Mouse (Mus musculus): ENCODE results near the gene Adamts14. TPM values are rescaled to one million over a fixed set of nuclear protein-coding genes. Genes with fewer than 3 reads are reported as not detected.

Adamts14 gene
- polyA plus RNA-seq (2014; fragmentation: Nextera tagmentation; extraction: Ambion mirVana): 0.21 and 0.31 TPM in 2 replicates

DNA sequence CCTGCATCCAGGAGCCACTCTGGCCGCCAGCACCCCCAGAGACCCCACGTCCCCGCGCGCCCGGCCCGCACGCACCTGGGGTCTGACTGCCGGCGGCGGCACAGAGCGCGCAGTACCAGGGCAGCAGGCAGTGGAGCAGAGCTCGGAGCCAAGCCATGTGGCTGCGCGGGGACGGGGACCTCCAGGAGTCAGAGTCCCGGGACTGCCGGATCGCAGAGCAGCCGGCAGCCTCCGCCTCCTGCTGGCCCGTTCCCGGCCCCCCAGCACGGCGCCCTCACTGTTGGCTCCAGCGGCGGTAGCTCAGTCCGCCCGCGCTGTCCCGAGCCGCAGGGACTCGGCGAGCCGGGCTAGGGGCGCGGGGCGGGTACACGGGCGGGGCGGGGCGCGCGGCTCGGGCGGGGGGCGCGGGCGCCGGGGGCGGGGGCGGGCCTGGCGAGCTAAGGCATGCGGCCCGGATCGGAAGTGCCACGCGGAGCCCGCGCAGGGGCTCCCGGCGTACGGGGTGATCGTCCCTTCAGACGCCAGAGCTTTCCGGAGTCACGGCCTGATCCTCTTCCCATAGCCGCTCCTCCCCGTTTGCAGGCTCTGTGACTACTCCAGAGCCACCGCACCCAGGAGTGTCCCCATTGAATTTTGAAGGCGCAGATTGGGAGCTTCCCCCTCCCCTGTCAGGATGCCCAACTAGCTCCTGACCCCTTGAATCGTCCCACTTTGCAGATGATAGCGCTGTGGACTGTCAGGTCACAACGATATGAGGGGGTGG, at the start of gene Adamts14:
Gene Adamts14, minus strand, starts transcription at position 358 of the 763 bp plus-strand sequence.
- no peaks in the 10 kb centered on the region for H3K9me3 ChIP-seq (ENCODE audit: control insufficient read depth, low read length)
- ATAC-seq (ENCODE audit: low FRiP score): peak; percentile 80
- H3K9ac ChIP-seq (ENCODE audit: low read length): peak within 1 kb of the TSS; percentile 66
- H3K4me1 ChIP-seq (ENCODE audit: control insufficient read depth, insufficient read depth, low read length): no peaks in the 10 kb centered on the region; the same call in 1 of the 2 replicates
- no peaks in the 10 kb centered on the region for H3K36me3 ChIP-seq (ENCODE audit: control insufficient read depth, insufficient read depth, low read length)
- H3K4me3 ChIP-seq (ENCODE audit: low read depth, low read length): peak within 1 kb of the TSS; percentile 53
- WGBS: under 1% methylated on average over 48 of the region's 75 CpGs
- peak within 1 kb of the TSS; percentile 92 for H3K4me2 ChIP-seq
- H3K27ac ChIP-seq (ENCODE audit: low read depth, low read length): no peak within 1 kb of the TSS
- peaks cover 27% of the 10 kb centered on the region for H3K27me3 ChIP-seq (ENCODE audit: control insufficient read depth, insufficient read depth, low read length)
- DNase-seq (ENCODE audit: low spot score, missing footprints): peak; percentile 93

DNA sequence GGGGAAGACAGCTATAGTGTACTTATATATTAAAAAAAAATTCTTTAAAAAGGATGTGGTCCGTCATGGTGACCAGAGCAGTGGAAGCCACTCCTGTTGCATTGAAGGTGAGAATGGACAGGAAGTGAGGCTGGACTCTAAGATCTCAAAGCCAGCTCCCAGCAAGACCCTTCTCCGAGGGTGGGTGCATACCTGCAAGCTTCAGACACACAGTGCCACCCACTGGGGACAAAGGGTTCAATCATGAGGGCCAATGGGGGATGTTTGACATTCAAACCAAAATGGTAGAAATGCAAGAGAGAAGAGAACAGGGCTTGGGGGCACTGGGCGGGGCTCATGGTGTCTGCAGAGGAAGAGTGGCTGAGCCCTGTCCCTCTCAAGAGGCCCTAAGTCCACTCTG, 45.3 kb upstream of the Adamts14 start:
- Histone ChIP-seq H3K4me3 (ENCODE audit: low read depth, low read length) (no peak overlapping the region), H3K27me3 (ENCODE audit: control insufficient read depth, insufficient read depth, low read length) (no peaks in the 10 kb centered on the region), H3K4me2 (no peak overlapping the region), H3K4me1 (ENCODE audit: control insufficient read depth, insufficient read depth, low read length) (peaks cover 4% of the 10 kb centered on the region; the same call in 1 of the 2 replicates), H3K9ac (ENCODE audit: low read length) (no peak overlapping the region), H3K9me3 (ENCODE audit: control insufficient read depth, low read length) (no peaks in the 10 kb centered on the region), H3K27ac (ENCODE audit: low read depth, low read length) (no peak overlapping the region), H3K36me3 (ENCODE audit: control insufficient read depth, insufficient read depth, low read length) (peaks cover 2% of the 10 kb centered on the region; the same call in 1 of the 2 replicates)
- ATAC-seq (ENCODE audit: low FRiP score): no peak
- 88% methylated on average over 3 of the region's 3 CpGs for WGBS
- DNase-seq (ENCODE audit: low spot score, missing footprints): no peak

DNA sequence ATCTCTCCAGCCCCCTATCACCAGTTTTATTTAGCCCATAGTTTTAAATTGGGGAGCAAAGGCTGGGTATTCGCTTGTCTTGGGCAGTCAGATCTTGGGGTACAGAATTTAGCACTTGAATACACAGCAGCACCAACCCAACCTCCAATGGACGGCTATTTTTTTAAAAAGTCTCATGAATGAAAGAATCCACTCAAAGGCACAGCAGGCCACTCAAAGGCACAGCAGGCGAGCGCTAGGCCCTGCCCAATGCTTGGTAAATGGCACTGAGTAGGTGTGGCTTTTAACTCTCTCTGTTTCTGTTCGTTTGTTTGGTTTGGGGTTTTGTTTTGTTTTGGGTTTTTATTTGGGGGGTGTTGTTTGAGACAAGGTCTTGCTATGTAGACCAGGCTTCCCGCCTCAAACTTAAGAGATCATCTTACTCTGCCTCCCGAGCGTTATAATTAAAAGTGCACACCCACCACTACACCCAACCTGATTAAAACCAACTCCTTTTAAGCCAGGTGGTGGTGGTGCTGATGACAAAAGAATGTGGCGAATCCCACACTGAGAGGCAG, 42.2 kb upstream of the Adamts14 start:
- H3K27ac ChIP-seq (ENCODE audit: low read depth, low read length): no peak overlapping the region
- ATAC-seq (ENCODE audit: low FRiP score) (no peak), DNase-seq (ENCODE audit: low spot score, missing footprints) (peak; percentile 69)
- H3K36me3 ChIP-seq (ENCODE audit: control insufficient read depth, insufficient read depth, low read length): no peaks in the 10 kb centered on the region
- WGBS: 13% methylated on average over 9 of the region's 9 CpGs
- H3K9me3 ChIP-seq (ENCODE audit: control insufficient read depth, low read length): no peaks in the 10 kb centered on the region
- H3K4me2 ChIP-seq: no peak overlapping the region
- H3K4me3 ChIP-seq (ENCODE audit: low read depth, low read length): no peak overlapping the region
- no peak overlapping the region for H3K9ac ChIP-seq (ENCODE audit: low read length)
- peaks cover 4% of the 10 kb centered on the region; the same call in 1 of the 2 replicates for H3K4me1 ChIP-seq (ENCODE audit: control insufficient read depth, insufficient read depth, low read length)
- H3K27me3 ChIP-seq (ENCODE audit: control insufficient read depth, insufficient read depth, low read length): no peaks in the 10 kb centered on the region

DNA sequence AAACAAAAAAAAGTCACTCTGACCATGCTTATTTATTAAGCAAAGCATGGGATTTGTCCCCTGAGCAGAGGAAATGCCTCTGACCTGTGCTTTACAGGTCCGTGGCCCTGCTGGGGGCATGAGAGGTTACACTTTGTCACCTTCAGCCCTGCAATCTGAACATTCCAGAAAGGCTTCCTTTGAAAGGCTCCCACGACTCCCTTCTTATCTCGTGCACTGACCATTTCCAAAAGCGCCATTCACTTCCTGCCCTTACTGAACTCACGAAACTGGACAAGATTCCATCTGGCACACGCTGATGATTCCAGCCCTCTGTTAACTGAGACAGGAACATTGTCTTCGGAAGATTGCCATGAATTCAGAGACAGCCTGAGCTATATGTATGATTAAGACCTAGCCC, 40.5 kb upstream of the Adamts14 start:
- Histone ChIP-seq H3K4me2 (no peak overlapping the region), H3K4me3 (ENCODE audit: low read depth, low read length) (no peak overlapping the region), H3K9ac (ENCODE audit: low read length) (no peak overlapping the region), H3K9me3 (ENCODE audit: control insufficient read depth, low read length) (no peaks in the 10 kb centered on the region), H3K27me3 (ENCODE audit: control insufficient read depth, insufficient read depth, low read length) (no peaks in the 10 kb centered on the region), H3K27ac (ENCODE audit: low read depth, low read length) (no peak overlapping the region), H3K36me3 (ENCODE audit: control insufficient read depth, insufficient read depth, low read length) (no peaks in the 10 kb centered on the region), H3K4me1 (ENCODE audit: control insufficient read depth, insufficient read depth, low read length) (peaks cover 4% of the 10 kb centered on the region; the same call in 1 of the 2 replicates)
- WGBS: 75% methylated on average over 7 of the region's 7 CpGs
- DNase-seq (ENCODE audit: low spot score, missing footprints) (peak; percentile 72), ATAC-seq (ENCODE audit: low FRiP score) (no peak)

DNA sequence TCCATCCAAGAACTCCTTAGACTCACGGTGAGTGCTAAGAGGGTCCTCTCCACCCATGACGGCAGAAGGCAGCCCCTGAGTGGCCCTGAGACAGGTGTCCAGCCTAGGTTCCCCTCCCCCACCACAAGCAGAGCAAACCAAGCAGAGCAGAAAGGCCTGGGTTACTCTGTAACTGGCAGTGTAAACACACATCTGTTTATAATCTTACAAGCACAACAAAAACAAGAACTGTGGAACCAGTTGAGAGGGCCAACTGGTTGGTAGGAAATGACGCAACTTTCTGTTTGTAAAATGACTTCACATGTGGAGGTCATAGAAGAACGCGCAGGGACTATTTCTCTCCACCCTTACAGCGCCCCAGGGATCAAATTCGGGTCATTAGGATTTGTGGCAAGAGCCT, 39.5 kb upstream of the Adamts14 start:
- ATAC-seq (ENCODE audit: low FRiP score) (no peak), DNase-seq (ENCODE audit: low spot score, missing footprints) (no peak)
- Histone ChIP-seq H3K36me3 (ENCODE audit: control insufficient read depth, insufficient read depth, low read length) (no peaks in the 10 kb centered on the region), H3K9ac (ENCODE audit: low read length) (no peak overlapping the region), H3K27ac (ENCODE audit: low read depth, low read length) (no peak overlapping the region), H3K4me1 (ENCODE audit: control insufficient read depth, insufficient read depth, low read length) (peaks cover 4% of the 10 kb centered on the region; the same call in 1 of the 2 replicates), H3K9me3 (ENCODE audit: control insufficient read depth, low read length) (no peaks in the 10 kb centered on the region), H3K27me3 (ENCODE audit: control insufficient read depth, insufficient read depth, low read length) (no peaks in the 10 kb centered on the region), H3K4me2 (no peak overlapping the region), H3K4me3 (ENCODE audit: low read depth, low read length) (no peak overlapping the region)
- WGBS: 66% methylated on average over 7 of the region's 7 CpGs

DNA sequence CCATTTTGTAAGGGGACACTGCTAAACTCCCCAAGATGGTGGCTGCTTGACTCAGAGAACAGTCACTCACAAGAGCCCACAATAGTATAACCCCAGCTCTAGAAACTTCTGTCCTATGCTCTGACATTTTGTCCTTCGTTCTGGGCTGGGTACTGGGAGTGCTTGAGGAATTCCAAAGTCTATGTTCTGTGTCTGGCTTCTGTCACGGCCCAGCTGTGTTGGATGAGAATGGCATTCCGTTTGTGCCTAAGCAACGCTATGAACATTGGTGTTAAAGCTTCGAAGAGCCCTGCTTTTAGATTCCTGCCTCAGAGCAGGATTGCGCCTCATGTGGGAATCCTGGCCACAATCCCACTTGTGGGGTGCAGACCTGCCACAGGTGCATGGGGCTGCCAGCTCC, 38.9 kb upstream of the Adamts14 start:
- 88% methylated on average over 6 of the region's 6 CpGs for WGBS
- Histone ChIP-seq H3K27me3 (ENCODE audit: control insufficient read depth, insufficient read depth, low read length) (no peaks in the 10 kb centered on the region), H3K36me3 (ENCODE audit: control insufficient read depth, insufficient read depth, low read length) (no peaks in the 10 kb centered on the region), H3K4me3 (ENCODE audit: low read depth, low read length) (no peak overlapping the region), H3K9ac (ENCODE audit: low read length) (no peak overlapping the region), H3K27ac (ENCODE audit: low read depth, low read length) (no peak overlapping the region), H3K4me2 (no peak overlapping the region), H3K4me1 (ENCODE audit: control insufficient read depth, insufficient read depth, low read length) (peaks cover 4% of the 10 kb centered on the region; the same call in 1 of the 2 replicates), H3K9me3 (ENCODE audit: control insufficient read depth, low read length) (no peaks in the 10 kb centered on the region)
- DNase-seq (ENCODE audit: low spot score, missing footprints) (no peak), ATAC-seq (ENCODE audit: low FRiP score) (no peak)

DNA sequence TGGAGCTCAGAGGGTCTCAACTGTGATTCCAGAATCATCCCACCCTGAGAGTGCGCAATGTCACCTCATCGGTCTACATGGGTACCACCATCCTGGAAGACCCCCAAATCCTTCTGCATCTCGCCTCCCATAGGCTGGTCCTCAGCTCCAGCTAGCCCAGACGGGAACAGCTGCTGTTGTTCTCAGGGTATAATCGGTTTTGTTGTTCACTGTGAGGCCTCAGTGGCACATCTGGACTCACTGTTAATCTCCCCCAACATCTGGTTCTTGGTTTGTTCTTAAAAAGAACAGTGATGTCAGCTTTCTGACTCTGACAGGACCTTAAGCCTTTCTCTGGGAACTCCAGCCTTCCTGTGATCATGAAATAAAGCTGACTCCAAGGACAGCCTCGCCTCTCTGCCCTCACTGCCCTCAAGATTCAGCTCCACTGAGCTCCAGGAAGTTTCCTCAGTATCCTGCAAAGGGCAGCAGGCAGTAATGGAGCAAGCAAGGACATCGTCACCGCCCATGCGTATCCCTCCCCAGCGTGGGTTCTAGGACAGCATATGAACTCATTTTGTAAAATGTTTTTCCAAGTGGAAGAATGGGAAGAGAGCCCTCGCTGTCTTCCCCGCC, 35.6 kb upstream of the Adamts14 start:
- Histone ChIP-seq H3K36me3 (ENCODE audit: control insufficient read depth, insufficient read depth, low read length) (no peaks in the 10 kb centered on the region), H3K27me3 (ENCODE audit: control insufficient read depth, insufficient read depth, low read length) (no peaks in the 10 kb centered on the region), H3K4me3 (ENCODE audit: low read depth, low read length) (no peak overlapping the region), H3K9ac (ENCODE audit: low read length) (no peak overlapping the region), H3K4me1 (ENCODE audit: control insufficient read depth, insufficient read depth, low read length) (no peaks in the 10 kb centered on the region), H3K4me2 (no peak overlapping the region), H3K9me3 (ENCODE audit: control insufficient read depth, low read length) (no peaks in the 10 kb centered on the region), H3K27ac (ENCODE audit: low read depth, low read length) (no peak overlapping the region)
- DNase-seq (ENCODE audit: low spot score, missing footprints): no peak
- no peak for ATAC-seq (ENCODE audit: low FRiP score)
- 60% methylated on average over 12 of the region's 12 CpGs for WGBS

DNA sequence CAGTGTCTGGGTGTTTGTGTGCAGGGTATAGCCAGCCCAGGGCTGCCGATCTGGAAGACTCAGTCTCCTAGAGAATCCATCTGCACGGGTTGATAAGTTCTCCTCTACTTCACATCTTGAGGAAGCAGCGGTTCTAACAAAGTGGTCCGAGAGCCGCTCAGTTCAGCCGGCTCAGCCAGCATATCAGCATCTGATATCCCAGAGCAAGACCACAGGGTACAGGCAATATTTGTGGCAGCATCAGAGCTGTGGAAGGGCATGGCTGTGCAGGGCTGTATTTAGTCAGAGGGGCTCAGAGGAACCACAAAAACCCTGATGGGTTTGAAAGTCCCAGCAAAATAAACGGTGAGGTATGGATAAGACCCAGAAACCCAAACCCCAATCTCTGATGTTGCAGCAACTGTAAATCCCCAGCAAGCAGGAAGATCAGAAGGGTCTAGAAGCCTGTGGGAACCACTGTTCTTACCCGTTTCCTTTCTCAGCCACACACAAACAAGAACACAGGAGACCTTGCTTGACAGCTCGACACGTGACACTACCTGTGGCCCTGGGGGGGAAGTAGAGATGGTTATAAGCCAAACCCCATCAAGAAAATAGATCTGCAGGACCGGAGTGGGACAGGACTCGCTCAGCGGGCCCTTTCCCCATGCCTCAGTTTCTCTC, 32.8 kb upstream of the Adamts14 start:
- 86% methylated on average over 13 of the region's 13 CpGs for WGBS
- H3K36me3 ChIP-seq (ENCODE audit: control insufficient read depth, insufficient read depth, low read length): no peaks in the 10 kb centered on the region
- H3K4me1 ChIP-seq (ENCODE audit: control insufficient read depth, insufficient read depth, low read length): no peaks in the 10 kb centered on the region
- no peak overlapping the region for H3K27ac ChIP-seq (ENCODE audit: low read depth, low read length)
- no peaks in the 10 kb centered on the region for H3K27me3 ChIP-seq (ENCODE audit: control insufficient read depth, insufficient read depth, low read length)
- DNase-seq (ENCODE audit: low spot score, missing footprints) (no peak), ATAC-seq (ENCODE audit: low FRiP score) (no peak)
- H3K4me2 ChIP-seq: no peak overlapping the region
- H3K9me3 ChIP-seq (ENCODE audit: control insufficient read depth, low read length): no peaks in the 10 kb centered on the region
- H3K9ac ChIP-seq (ENCODE audit: low read length): no peak overlapping the region
- no peak overlapping the region for H3K4me3 ChIP-seq (ENCODE audit: low read depth, low read length)
